Mouse (Mus musculus) c-Kit-positive CD71-positive TER-119-negative erythroid progenitor cells, embryonic 14.5 days (primary cell): Measurements from ENCODE around the gene Kirrel3.

Experiments
- DNase-seq: peaks from one replicate; pipeline ENCODE4 v3.0.0-alpha.2; 2013; ENCODE audit warnings: low read depth

The Kirrel3 gene

DNA sequence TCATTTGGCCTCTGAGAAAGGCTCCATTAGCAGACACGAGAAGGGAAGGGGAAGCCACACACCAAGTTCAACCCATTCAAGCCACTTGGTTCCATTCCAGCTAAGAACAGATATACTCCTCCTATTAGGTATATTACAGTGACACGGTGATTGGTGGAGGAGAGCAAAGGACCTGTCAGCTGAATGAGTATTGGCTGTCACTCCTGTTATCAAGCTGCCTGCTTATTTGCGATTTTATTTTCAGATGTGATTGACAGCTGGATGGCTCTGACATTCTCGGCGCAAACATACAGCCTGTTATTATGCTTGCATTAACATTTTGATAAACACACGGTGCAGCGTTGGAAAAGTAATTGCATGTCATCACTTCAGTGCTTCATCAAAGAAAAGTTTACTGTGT is 118.1 kb downstream of the Kirrel3 start:
- no peak for DNase-seq

DNA sequence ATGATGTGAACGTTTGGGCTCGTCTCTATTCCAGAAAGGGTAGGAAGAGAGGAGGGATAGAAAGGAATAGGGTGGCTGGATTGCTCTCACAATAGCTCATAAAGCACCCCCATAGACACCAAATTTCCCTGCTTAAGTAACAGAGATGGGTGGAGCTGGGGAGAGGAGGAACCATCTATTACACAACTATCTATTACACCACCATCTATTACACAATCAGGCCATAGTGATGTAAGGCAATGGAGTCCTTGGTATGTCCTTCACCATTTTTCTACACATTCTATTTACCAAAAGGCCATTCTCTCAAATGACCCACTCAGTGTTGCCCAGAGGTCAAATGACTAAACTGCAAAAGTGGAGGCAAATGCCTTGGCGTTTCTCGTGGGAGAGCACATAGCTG is 119.2 kb downstream of the Kirrel3 start:
- no peak for DNase-seq

DNA sequence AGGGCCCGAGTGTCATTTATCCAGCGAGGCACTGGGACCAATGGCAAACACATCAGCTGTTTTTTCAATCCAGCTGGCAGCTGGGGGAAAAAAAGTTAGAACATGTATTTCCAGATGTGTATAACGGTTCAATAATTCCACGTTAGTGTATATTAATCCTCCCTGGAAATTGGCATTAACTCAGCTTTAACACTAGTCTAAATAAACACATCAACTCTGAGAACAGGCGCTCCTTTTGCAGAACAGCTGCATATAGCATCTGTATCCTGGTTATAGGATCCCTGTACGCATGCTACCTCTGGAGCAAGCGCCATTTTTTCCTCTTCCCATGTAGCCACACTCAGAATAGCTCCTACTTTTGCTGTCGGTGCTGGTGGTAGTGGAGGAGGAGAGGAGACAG is 119.8 kb downstream of the Kirrel3 start:
- no peak for DNase-seq

DNA sequence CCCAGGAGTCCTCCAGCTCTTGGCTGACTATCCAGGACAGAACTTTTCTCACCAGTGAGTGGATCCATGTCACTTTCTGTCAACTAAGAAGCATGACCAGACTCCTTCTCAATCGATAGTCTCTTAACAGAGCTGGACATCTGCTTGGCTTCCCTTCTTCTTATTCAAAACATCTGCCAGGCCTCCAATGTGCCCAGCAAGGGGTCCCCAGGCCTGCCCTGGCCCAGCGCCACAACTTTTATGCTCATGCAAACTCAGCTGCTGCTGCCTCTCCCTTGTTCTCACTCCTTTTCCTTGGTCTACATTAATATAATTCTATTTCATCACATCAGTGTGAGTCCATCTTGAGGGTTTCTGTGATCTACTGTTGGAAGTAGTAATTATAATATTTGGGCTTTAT is 122.3 kb downstream of the Kirrel3 start:
- DNase-seq = no peak

DNA sequence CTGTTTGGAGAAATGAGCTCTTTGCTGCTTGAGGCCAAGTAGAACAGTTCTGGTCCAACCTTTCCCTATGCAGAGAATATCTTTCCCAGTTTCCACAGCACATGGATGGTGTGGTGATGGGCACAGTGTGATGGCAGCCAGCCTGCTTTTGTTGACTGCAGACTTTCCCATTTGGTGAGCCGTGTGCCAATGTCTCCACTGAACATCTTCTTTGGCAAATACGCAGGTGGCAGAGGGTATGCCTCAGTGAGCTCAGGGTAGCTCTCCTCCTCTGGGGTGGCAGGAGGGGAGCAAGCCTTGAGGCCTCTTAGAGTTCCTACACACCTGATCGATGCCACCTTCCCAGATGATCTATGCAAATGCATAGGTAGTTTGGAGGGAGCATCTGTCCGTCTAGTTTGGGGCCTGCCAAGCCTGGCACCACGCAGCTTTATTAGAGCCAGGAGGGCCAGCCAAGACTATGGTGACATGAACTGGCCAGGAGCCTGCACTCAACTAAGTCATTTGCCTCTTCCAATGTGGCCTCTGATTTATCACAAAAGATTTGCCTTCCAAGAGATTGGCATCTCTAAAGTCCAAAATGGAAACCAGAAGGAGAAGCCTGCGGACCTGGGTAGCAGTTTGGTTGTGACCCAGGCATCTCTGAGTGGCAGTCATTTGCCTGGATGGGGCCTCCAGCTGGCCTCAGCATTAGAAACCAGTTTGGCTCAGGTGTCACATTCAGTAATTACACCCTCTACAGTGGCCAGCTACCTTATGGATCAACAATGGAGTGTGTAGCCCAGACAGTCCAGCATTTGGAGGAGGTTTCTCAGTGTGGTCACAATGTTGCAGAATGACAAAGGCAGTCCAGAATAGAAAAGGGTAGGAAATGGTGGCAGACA is 127.4 kb downstream of the Kirrel3 start:
- DNase-seq = no peak

DNA sequence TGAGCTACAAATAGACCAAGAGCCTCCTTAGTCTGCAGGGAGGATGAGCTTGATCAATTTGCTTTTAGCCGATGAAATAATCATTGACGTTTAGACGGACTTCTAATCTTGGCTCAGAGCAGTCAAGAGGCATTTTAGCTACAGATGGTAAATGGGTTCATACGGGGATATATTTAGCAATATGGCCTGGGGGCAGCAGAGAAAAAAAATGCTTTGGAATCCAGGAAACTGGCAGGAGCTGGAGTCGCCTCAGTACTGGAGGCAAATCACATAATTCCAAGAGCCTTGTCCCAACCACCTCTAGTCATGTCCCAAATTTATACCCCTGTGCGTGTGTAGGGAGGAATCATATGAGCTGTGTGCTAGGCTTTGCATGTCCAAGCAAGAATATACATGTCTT is 132.4 kb downstream of the Kirrel3 start:
- DNase-seq = no peak

DNA sequence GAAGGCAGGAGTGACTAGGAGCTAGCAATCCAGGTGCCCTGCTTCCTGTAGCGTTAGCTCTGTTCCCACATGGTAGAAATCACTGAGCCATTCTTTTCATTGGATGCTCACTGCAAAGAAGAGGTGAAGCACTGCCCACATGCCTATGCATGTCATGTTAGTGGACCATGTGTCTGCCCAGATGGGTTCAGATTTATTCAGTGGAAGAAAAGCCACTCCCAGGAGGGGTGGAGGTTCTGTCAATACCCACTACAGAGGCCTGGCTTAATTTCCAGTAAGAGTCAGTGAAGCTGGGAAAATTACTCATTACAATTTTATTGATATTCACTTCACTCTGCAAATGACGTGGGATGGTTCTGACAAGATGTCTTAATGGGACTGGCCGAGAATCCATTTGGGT is 134.2 kb downstream of the Kirrel3 start:
- DNase-seq = no peak

DNA sequence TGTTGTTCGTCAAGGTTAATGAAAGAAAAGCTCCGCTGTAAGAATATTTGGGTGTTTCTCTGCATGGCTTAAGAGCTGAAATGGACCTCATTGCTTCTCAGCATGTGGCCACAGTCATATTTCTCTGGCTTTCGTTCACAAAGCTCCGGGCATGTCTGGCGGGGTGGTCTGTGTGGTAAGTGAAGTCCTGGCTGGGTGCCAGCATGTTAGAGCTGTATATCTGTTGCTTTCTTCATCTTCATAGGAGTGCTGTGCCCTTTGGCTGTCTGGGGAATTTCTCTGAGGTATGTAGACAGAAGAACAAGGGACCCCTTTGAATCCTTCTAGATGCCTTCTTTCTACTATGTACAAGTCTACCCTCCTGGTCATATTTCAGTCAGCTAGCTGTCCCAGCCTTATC is 137.8 kb downstream of the Kirrel3 start:
- DNase-seq = no peak

DNA sequence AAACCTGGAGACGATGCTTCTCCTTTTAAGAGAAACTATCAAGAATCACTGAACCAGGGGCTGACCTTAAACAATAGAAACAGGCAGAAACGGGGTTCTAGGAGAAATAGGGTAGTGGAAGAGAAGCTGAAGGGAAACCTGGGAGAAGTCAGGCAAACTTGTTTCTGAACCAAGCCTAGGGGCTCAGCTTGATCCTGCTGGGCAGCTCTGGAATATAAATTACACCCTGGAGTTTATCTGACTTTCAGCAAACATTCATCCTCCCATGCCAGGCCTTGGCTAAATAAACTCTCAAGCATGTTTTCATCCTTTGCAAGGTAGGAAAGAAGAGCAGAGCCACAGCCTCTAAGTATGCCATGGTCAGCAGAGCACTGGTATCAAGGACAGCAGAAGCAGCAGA is 138.3 kb downstream of the Kirrel3 start:
- DNase-seq = no peak

DNA sequence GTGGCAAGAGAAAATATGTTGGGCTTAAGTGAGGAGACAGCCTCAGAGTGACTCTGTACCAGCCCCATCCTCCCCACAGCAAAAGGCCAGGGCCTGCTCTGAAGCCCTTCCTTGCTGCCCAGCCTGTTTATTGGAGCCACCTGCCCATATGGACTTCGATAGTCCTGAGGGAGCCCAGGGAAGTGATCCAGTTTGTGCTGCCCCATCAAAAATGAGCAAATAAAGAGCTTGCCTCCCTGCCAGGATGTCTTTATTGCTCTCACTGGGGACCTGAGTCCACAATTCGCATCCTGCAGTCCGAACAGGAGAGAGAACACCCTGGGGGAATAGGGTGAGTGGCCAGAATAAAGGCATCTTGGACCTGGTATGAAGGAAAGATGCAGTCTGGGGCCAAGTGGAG is 143.1 kb downstream of the Kirrel3 start:
- DNase-seq = no peak

DNA sequence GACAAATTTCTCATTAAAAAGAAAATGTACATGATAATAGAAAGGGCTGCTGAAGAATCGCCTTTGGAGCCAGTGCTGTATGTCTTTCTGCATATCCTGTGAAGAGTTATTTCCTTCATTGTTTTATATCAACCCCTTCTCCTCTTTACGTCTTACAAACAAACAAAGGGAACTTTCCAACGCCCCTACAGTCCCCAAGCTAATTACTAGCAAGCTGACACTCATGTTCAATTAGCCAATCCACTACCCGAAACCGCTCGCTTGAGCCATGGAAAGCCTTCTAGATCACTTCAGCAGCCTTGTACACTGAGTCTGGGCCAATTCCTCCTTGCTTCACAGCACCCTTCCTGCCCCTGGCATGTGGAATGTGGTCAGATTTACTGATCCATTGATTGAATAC is 150.0 kb downstream of the Kirrel3 start:
- DNase-seq = no peak

DNA sequence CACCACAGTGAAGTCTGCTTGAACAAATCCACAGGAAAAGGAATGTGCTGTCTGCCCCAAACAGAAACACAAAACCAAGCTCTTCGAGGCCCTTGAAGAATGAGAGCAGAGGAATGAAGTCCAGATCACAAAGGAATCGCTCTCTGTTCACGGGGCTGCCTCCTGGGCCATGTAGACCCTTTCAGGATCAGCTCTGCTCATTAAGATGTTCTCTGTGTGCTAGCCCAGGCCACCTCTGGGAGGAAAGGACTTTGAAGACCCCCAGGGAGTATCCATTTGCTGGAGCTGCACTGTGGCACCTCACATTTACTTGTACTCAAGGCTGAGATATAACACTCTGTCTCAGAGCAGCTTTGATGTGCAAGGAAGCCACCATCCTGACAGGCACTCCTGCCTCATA is 158.2 kb downstream of the Kirrel3 start:
- no peak for DNase-seq

DNA sequence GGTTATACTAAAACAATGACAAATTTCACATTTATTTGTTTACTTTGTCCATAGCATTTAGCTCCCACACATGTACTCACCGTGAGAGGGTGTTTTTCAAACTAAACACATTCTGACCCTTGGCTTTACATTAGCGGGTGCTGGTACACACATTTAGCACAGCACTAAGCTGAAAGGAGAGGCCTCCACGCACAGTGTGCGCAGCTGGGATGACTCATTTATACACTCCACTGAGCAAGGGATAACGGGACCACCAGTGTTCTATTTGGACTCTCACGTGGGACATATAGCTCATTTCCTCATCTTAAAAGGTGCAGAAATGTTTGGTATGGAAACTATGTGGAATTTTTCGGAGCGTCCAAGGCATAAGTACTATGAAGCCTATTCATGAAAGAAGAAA is 158.7 kb downstream of the Kirrel3 start:
- DNase-seq = no peak

DNA sequence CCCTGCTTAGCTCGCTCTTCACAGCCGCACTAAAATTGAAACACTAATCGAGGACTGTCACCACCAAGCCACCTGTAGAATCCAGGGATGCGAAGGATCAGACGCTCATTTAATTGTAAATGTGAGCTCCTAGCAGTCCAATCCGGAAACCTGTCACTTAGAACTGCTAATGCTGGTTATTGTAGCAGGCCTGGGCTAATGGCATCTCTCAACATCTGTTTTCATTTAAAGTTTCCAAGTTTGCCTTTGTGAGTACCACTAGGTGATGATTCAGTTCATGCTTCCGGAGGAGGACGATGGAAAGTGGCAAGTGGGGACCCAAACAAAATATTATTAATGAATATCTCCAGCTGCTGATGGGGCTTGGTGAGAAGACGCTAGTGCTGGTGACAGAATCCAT is 161.1 kb downstream of the Kirrel3 start:
- no peak for DNase-seq

DNA sequence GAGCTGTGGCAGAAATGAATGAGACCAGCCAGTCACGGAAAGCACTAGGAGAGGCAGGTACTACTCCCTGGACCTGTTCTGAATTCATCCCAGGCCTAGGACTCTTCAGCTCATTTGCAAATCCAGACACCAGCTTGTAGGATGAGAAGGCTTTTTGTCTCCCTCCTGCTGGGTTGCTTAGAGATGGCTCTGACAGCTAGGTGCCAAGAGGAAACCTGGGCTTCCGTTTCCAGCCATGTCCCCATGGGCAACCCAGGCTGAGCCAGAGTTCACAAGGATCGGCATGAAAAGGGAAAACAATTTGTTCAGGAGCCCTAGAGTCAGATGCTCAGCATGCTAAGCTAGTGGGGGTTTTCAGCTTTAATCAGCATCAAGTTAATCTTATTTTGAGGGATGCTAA is 166.6 kb downstream of the Kirrel3 start:
- DNase-seq = no peak

DNA sequence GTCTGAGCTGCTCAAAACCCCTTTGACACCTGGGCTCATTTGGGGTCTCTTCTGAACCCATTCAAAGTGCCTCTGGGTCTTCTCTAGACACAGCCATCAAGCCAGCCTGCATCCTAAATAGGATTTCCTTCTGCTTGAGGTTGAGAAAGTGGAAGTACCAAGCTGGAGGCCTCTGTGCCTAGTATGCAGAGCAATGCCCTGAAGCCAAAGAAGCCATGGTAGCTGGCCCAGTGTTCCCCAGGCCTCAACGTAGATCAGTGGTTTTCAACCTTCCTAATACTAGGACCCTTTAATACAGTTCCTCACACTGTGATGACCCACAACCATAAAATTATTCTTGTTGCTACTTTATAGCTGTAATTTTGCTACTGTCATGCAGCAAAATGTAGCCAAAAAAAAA is 167.4 kb downstream of the Kirrel3 start:
- DNase-seq = no peak

DNA sequence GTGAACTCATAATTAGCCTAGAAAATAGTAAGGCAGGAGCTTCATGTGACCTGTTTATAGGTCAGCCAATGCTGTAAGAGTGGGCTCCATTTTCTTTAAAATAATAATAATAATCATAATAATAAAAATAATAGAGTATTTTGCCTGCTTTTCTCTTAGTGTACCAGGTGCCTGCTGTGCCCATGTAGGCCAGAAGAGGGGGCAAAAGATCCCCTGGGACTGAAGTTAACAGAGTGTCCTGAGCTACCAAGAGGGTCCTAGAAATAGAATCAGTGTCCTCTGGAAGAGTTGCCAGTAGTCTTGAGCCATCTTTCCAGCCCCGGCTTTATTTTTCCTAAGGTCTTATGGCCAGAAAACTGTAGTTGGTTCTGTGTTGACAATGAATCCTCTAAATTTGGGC is 174.9 kb downstream of the Kirrel3 start:
- no peak for DNase-seq

DNA sequence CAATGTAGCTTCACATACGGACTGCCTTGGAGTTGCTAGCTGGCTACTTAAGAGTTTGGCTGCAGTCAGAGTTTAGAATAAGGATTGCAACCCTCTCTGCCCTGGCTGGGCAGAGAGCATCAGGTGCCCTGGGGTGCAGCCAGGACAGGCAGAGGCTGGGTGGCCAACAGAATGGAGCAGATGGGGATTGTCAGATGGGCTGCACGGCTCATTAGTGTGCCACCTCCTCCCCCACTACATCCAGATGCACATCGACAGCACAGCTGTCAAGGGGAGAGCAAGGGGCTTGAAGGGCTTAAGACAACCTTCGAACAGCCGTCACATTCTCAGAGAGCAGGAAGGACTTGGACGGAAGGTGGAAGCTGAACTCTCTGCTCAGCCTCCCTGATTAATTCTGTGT is 177.7 kb downstream of the Kirrel3 start:
- no peak for DNase-seq

DNA sequence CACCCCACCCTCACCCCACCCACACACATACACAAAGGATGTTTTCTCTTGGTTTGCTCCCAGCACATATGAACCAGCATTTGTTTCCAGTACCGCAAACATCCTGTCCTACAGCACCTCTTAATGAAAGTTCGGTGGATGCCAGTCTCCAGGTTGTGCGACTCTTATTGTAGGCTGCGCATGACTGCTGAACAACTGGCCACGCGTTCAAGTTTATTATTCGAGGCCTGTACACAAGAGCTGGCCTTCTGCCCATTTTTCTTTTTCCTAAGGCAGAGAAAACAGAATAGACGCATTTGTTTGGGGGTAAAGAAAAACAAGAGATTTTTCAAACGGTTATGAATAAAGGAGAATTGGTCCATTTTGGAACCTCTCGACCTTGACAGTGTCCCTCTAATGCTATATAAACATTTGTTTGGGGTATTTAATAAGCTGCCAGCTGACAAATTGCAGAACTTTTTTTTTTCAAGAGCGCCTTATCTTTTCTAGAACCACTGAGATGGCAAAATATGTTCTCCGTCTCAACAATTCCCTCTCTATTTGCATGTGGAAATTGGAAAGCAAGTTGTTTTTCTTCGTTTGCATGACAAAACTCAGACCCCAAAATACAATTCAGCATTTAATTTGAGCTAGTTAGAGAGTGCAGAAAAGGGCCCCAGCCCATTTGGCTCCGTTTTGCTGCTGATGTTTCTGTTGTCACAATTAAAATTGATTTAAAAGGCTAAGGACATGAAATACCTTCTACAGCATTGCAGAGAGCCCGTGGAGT is 179.9 kb downstream of the Kirrel3 start:
- DNase-seq = no peak

DNA sequence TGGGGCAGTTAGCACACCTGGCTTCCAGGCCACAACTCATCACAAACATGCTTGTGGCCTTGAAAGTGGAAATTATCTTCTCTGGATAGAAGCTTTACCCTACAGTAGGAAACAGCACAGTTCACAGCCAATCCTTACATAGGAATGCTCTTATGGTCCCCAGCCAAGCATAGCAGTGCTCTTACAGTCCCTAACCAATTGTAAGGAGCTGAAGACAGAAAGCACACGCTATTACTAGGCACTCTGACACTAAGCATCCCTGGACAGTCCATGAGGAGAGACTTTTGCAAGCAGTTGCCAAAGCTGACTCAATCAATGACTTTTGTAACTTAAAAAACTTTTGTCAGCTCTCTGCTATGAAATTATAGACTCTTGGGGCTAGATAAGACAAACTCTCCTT is 181.5 kb downstream of the Kirrel3 start:
- DNase-seq = no peak

DNA sequence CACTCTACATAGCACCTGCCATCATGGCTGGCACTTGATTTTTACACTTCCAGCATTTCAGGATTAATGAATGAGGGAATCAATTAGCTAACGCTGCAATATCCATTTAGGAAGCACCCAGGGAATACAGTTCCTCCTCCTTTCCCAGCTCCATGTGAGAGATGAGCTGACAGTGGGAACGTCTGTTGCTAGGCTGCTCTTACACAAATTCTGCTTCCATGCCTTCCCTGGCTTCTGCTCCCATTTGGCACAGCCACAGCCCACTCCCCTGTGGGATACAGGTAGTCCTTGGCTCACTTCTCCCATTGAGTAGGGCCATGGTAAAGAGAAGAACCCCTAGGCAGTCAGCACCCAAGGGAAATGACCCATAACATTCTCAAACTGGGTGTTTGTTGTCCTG is 185.2 kb downstream of the Kirrel3 start:
- DNase-seq = no peak

DNA sequence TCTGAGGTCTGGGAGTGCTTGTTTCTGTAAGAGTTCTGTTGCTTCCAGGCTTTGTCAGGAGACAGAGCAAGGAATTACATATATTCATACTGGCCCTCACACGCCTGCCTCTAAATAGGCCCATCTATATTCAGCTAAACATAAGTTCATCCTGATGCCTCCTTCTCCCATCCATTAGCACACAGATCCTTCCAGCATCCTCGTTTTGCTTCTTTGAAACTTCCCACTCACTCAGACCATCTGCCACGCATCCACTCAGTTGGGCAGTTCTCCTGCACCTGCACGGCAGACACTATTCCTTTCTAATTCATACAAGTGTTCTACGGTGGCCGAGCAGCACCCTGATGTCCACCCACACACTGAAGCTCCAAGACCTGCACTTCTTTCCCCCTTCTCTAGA is 201.1 kb downstream of the Kirrel3 start:
- no peak for DNase-seq

DNA sequence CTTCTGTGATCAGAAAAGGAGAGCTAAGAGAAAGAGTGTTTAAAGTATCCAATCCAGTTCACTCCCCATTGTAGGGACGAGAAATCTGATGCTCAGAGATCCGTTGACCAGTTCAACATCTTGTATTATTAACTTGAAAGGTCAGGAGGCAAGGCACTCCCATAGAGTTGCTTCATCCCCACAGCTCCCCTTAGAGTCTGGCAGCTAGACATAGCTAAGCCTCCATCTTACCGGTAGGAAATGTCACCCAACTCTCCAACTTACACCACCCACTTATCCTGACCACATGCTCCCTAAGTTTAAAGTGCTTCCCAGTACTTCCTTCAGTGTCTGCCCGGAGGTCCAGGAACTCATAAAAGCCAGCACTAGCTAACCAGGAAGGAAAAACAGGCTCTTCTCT is 202.7 kb downstream of the Kirrel3 start:
- no peak for DNase-seq

DNA sequence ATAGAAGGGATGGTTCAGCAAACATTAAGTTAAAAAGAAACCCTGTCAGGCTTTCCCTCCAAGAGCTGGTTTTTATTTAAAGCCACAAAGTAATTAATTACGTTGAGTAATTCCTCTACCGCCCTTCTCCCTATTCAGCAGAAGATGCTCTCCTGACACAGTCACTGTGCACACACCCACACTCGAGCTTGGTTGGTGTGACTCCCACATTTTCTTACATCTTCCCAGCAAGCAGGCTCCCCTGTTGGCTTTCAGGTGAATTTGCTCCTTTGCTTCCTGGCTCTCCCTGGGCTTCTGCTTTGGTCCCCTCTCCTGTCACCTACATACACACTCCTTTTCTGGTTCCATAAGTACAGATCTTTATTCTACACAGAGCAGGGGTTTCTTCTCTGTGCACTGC is 203.7 kb downstream of the Kirrel3 start:
- DNase-seq = no peak
